Mouse (Mus musculus) embryo, embryonic 11 days (tissue): Measurements from ENCODE around the gene Pou2f3.

Source experiments
- DNase-seq: peaks from one replicate; pipeline ENCODE4 v3.0.0-alpha.2; 2015

Gene Pou2f3

GRCm38 (mm10) chr9:43230886-43231285, 20.7 kb upstream of the Pou2f3 start:
- no peak for DNase-seq

DNA sequence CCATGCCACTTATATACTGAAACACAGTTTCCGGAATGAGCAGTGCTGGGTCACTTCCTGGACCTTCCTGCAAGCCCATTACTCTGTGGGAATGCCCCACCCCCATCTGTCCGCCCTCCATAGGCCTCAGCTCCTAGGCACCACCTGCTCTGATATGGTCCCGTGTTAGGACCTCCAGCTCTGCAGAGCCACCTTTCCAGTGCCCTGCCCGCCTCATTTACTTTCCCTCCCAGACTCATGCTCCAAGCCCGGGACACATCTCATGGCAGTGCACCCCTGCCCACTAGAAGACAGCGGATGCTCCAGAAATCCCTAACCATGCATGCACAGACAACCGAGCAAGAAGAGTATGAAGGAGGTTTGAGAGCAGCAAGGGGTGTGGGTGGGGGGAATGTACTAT, 19.8 kb upstream of the Pou2f3 start:
- no peak for DNase-seq

GRCm38 (mm10) chr9:43229398-43229895, 19.3 kb upstream of the Pou2f3 start:
- no peak for DNase-seq

GRCm38 (mm10) chr9:43228745-43229144, 18.6 kb upstream of the Pou2f3 start:
- DNase-seq, result no peak

DNA sequence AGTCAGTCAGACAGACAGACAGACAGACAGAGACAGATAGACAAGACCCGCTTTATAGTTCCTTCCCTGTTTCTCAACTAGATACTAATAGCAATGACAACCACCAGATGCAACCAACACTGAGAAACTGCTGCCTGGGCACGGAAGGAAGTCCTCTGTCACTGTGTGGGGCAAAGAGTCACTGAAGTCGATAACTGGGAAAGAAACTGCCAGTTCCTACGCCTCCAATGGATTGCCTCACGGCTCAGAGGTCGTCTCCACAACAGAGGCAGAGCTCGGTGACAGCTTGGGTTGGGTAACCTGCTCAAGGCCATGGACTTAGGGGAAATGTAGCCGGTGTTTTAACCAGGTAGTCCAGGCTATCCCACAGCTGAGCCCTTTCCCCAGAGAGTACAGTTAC, 17.5 kb upstream of the Pou2f3 start:
- no peak for DNase-seq

DNA sequence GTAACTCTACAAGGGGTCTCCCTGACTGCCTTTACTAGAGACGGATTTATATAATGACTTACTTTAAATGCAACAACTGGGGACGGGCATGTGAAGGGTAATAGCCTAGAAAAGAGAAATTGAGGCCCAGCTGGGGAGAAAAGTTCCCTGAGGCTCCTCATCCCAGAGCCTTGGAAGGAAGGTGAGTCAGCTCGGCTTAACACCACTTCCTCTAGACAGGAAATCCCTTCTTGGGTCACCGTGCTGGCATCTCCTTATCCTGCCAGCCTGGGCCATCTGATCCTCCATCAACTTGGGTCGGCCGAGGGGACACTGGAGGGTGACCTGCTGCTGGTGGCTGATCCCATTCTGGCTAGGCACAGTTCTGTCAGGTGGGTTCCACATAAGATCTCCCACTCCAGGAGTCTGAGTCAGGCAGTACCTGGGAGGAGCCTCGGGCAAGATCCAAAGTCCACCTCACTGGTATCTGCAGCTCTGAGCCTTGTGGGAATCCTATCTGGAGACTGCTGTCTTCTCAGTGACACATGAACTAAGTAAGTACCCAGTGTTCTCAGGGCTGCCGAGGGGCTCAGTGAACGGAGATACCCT, 16.5 kb upstream of the Pou2f3 start:
- DNase-seq, result no peak

DNA sequence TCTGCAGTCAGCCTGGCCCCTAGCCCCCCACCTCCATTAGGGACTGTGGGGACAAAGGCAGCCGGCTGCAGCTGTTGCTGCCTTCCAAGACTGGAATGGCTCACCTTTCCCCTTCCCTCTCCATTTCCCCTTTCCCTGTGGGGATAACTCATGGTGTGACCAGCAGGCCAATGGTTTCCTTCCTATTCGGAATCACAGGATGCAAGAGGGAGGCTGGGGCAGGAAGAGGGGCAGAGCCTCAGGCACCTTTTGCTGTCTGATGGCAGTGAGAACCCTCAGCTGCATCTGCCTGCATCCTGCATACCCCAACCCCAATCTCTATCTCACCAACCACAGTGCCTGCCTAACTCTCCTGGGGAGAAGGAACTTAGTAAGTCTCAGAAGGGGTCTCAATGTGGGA, 15.3 kb upstream of the Pou2f3 start:
- DNase-seq, result no peak

DNA sequence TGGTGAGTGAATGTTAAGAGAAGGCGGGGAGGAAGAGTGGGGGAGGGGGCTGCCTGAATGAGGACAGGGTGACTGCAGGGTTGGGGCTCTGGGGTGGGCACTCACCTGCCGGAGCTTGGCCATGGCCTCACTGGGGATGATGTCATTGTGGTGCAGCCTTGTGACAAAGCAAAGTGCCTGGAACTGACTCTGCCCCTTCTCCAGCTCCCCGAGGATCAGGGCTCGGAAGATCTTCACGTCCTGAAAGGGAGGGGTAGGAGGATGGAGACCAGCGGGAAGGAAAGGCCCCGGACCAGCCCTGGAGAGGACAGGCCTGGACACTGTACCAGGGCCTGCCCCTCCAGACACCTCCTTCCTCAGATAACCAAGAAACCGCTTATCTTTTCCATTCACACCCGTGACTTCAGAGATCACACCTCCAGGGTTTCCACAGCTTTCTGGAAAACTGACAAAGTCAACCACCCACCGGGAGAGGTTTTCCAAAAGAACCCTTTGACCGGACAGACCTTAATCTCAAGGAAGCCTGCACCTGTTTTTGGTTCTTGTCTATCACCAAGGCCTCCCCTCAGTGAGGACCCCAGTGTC, 14.7 kb upstream of the Pou2f3 start:
- DNase-seq, result no peak

DNA sequence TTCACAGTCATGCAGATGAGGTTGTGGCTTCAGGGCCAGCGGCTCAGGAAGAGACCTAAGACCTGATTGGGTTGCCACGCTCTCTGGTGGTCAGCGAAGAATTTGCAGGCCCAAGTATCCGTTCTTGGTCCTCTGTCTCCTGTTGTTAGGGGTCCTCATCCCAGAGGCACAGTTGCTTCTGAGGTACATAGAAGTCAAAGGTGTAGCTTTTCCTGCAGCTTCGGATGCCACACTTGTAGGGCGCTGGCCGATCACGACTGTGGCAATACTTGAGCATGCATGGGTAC, 12.2 kb upstream of the Pou2f3 start:
- DNase-seq, result peak; percentile 66

DNA sequence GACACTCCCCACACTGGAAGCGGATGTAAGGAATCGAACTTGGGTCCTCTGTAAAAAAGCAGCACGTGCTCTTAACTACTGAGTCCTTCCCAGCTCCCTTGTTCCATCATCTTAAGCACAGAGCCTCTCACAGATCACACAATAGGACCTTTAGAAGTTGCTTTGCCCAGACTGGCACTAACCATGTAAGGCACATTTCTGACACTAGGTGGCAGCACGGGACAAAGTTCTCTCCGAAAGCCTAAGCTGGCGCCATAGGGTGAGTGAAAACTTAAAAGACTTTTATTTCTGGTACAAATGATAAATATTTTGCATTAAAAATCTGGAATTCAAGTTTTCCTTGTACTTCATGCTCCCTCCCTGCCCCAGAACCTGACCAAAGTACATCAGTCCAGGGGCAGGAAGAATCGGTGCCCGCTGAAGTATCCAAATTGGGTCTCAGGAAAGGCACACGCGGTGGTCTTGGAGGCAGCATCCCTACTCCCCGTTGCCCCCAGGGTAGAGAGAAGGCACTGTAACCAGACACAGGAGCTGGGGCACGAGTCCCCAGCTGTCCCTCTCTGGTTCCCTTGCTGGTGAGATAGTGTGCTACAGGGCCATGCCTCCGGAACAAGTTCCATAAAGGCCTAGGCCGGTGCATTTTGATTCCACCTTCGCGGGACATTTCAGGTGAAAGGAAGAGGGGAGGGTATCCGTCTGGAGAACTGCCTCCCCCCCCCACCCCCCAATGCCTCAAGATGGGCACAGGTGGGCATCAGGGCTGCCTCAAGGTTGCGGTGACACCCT, 11.7 kb upstream of the Pou2f3 start:
- DNase-seq, result peak; percentile 89

DNA sequence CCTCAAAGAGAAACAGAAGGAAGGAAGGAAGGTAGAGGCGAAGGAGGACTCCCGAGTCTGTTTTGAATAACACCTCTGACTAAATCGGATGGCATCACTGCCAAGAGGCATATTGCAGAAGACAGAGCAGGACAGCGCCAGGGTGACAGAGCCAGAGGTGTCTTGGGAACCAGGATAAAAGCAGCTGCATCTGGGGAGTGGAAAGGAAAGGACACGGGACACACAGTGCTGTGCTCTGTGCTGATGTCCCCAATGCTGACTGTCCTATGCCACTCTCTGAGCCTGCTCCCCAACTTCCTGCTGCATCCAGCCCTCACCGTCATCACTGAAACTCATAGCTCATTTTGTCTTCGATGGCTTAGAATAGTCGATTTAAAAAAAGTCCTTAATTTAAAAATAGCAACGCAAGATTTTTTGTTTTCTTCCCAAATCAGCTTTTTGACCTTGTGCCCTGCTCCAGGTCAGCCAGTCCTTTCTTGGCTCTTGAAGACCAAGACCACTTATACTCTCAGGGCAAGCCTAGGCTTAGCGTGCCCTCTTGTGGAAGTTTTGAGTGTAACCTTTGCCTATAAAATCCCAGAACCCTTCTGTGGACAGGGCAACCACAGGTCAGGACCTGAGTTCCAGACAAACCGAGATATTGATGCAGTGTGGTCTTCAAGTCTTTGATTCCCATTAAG, 742 bp upstream of the Pou2f3 start:
- DNase-seq, result peak; percentile 82

DNA sequence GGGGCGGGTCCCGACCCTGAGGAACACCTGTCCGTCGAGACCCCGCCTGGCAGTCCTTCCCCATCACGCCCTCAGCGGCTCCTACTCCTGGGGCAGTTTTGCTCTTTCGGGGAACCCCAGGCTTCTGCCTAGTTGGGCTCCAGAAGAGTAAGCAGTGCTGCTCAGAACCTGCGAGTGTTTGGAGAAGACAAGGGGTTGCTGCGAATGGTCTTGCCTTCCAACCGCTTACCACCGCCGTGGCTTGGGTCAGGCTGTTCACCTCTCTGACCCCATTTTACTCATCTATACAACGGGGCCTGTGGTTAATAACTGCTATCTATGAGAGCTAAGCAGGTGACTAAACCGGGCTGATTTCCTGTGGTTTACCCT, 4.2 kb downstream of the Pou2f3 start:
- no peak for DNase-seq

- DNase-seq, result no peak
These were observed 4.7 kb downstream of the Pou2f3 start for GRCm38 (mm10) chr9:43205343-43206021.

GRCm38 (mm10) chr9:43200212-43200611, 10.0 kb downstream of the Pou2f3 start:
- DNase-seq, result no peak

GRCm38 (mm10) chr9:43194001-43194400, 16.2 kb downstream of the Pou2f3 start:
- no peak for DNase-seq

DNA sequence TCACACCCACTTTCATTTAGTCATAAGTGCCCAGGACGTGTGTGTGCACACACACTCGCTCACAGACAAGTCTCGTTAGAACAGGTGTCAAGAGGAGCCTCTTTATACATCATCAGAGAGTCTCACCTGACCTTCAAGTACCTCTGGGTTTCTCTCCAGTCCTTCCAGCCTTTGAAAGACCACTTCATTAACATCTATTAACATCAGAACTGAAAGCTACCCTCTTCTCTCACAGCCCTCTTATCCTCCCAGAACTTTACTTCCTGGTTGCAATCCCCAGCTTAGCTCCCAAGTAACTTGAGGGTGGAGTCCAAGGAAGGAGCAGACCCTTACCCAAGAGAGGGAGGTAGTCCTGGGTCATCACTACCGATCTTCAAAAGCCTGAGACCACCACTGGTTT, 18.6 kb downstream of the Pou2f3 start:
- no peak for DNase-seq

GRCm38 (mm10) chr9:43189021-43189356, 21.2 kb downstream of the Pou2f3 start:
- DNase-seq, result no peak

GRCm38 (mm10) chr9:43188309-43189020, 21.7 kb downstream of the Pou2f3 start:
- no peak for DNase-seq

DNA sequence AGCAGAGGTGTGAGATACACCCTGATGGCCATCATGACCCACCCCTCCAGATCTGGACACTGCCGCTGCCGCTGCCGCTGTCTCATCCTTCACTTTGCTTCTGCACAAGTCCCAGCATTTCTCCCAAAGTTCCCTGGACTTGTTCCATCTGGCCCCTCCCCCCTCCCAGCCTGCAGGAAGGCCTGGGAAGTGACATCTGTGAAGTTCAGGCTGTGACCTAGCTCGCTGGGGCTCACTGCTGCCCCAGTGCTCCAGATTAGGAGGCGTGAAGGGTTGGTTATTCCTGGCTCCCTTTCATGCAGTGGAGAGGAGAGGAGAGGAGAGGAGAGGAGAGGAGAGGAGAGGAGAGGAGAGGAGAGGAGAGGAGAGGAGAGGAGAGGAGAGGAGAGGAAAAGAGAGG, 30.6 kb downstream of the Pou2f3 start:
- DNase-seq, result peak; percentile 23

DNA sequence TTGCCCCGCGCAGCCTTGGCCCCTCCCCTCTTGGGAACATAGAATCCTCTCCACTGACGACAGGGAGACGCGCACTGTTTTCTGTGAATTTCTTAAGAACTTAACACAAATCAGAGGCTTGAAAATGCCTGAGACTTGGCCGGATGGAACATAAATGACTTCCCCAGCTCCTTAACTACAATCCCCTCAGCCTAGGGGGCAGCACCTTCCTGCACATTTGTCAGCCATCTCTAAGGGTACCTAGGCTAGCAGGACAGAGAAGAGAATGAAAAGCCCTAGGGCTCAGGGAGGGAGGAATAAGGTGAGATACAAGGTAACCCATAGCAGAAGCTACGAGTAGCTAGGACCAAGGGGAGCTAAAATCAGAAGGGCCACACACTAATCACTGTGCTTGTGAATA, 32.0 kb downstream of the Pou2f3 start:
- DNase-seq, result no peak

DNA sequence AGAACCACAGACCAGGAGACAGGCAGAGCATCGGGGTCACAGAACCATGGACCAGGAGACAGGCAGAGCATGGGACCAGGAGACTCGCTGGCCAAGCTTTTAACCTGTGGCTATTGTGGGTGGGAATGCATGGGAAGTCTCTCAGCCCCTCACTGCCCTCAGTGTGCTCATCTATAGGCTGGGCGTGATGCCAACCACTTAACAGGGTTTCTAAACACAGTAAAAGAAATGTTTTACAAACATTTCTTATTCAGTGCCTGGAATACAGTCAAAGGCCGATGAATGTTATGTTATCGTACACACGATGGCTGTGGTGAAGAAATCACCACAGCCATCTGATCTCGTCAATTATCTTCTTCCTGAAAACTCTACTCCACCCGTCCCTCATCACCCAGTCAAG, 43.1 kb downstream of the Pou2f3 start:
- DNase-seq, result no peak

- no peak for DNase-seq
These were observed 43.8 kb downstream of the Pou2f3 start for GRCm38 (mm10) chr9:43166346-43166745.

DNA sequence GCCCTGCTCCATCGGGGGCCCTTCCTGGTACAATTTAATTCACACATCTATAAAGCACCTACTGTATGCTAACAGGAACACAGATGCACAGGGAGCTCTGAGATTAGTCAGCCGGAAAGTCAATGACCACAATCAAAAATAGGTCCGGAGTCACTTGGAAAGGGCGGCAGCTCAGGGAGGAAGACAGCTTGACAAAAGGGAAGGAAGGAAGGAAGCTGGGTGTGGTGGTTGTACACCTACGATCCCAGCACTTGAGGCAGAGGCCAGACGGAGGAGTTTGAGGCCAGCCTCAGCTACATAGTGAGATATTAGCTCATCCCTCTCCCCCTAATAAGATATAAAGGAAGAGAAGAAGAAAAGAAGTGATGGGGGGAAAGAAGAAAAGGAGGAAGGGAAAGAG, 54.2 kb downstream of the Pou2f3 start:
- DNase-seq, result no peak
